Mouse (Mus musculus): ENCODE data around the gene Pard3b. TPM values are rescaled to one million over a fixed set of nuclear protein-coding genes. Genes with fewer than 3 reads are reported as not detected.

Pard3b gene
- polyA plus RNA-seq, 1 experiment from 2014 or later: 23.2 TPM

DNA sequence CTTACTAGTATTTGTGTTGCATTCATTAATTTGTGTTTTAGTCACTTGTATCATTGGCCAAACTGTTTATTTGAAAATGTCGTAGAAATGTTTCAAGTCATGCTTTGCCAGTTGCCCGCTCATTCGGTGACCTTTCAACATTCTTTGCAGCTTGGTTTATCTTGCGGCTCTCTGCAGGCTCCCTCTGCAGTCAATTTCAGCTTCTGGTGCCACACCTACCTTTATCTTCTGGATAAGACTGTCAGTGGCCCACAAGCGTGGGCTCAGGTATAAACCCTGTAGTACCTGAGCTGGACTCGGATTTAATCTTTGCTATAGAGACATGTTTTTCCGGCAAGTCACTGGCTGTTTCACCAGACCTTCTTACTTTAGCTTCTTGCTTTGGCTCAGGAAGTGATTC lies 456.3 kb downstream of the Pard3b start:
- Histone ChIP-seq H3K9me3 (replicated peaks) (no peaks in the 10 kb centered on the region), H3K27me3 (no peaks in the 10 kb centered on the region), H3K36me3 (no peaks in the 10 kb centered on the region), H3K4me1 (no peaks in the 10 kb centered on the region), H3K27ac (replicated peaks) (no peak overlapping the region), H3K9ac (no peak overlapping the region), H3K4me2 (replicated peaks) (no peak overlapping the region), H3K4me3 (replicated peaks) (no peak overlapping the region)
- 83% methylated on average over 7 of the region's 7 CpGs for WGBS
- no peak for ATAC-seq (ENCODE audit: insufficient number of reproducible peaks, low FRiP score, low TSS enrichment, low read depth)

DNA sequence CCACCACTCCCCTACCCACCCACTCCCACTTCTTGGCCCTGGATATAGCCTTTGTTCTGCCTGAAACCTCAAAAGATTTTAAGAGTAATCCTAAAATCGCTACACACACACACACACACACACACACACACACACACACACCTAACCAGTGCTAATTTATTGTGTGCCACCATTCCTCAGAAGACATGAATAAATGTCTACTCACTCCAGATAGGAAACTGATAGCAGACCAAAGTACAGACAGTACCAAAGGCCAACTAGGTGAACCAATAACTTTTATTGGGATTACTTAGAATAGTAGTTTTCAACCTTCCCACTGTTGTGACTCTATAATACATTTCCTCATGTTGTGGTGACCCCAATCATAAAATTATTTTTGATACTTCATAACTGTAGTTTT lies 483.8 kb downstream of the Pard3b start:
- no peak overlapping the region for H3K9ac ChIP-seq
- no peaks in the 10 kb centered on the region for H3K9me3 ChIP-seq (replicated peaks)
- H3K4me3 ChIP-seq (replicated peaks): no peak overlapping the region
- H3K27ac ChIP-seq (replicated peaks): no peak overlapping the region
- WGBS: 76% methylated on average over 1 of the region's 1 CpGs
- H3K4me2 ChIP-seq (replicated peaks): no peak overlapping the region
- ATAC-seq (ENCODE audit: insufficient number of reproducible peaks, low FRiP score, low TSS enrichment, low read depth): no peak
- no peaks in the 10 kb centered on the region for H3K27me3 ChIP-seq
- no peaks in the 10 kb centered on the region for H3K36me3 ChIP-seq
- H3K4me1 ChIP-seq: no peaks in the 10 kb centered on the region

DNA sequence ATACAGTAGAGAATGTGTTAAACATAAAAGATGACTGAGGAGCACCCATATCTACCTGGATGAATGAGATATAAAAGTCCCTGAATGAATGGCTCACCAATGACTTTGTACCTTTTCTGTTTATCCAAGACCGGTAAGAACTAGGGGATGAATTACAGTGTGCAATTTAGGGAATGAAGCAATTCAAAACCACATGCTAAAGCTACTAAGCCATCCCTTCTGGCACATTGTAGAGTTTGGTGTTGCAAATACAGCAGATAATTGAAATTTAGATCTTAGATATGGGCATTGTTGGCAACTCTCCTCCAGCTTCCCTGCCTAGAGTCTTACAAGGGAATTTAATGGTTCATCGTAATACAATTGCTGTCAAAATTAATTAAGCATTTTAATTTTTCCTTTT lies 490.6 kb downstream of the Pard3b start:
- Histone ChIP-seq H3K36me3 (no peaks in the 10 kb centered on the region), H3K9me3 (replicated peaks) (no peaks in the 10 kb centered on the region), H3K4me2 (replicated peaks) (no peak overlapping the region), H3K27ac (replicated peaks) (no peak overlapping the region), H3K27me3 (no peaks in the 10 kb centered on the region), H3K4me1 (no peaks in the 10 kb centered on the region), H3K9ac (no peak overlapping the region), H3K4me3 (replicated peaks) (no peak overlapping the region)
- no peak for ATAC-seq (ENCODE audit: insufficient number of reproducible peaks, low FRiP score, low TSS enrichment, low read depth)
- 78% methylated on average over 2 of the region's 2 CpGs for WGBS

DNA sequence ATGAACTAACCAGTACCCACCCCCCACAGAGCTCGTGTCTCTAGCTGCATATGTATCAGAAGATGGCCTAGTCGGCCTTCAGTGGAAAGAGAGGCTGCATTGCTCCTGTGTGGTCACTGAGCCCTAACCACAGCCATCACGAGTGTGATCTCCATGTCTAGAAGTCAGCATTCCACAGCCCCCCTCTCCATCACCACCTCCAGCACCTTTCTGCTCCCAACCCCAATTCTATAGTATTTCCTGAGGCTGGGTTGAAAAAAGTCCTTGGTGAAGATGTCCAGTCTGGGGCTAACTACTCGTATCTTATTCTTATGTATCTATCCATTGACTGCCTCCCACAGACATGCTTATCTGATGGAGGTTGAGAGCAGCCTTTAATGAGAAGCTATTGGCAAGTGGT lies 509.5 kb downstream of the Pard3b start:
- Histone ChIP-seq H3K4me3 (replicated peaks) (no peak overlapping the region), H3K4me1 (no peaks in the 10 kb centered on the region), H3K27me3 (no peaks in the 10 kb centered on the region), H3K9ac (no peak overlapping the region), H3K27ac (replicated peaks) (no peak overlapping the region), H3K9me3 (replicated peaks) (no peaks in the 10 kb centered on the region), H3K4me2 (replicated peaks) (no peak overlapping the region), H3K36me3 (no peaks in the 10 kb centered on the region)
- no peak for ATAC-seq (ENCODE audit: insufficient number of reproducible peaks, low FRiP score, low TSS enrichment, low read depth)
- WGBS: 85% methylated on average over 4 of the region's 4 CpGs

DNA sequence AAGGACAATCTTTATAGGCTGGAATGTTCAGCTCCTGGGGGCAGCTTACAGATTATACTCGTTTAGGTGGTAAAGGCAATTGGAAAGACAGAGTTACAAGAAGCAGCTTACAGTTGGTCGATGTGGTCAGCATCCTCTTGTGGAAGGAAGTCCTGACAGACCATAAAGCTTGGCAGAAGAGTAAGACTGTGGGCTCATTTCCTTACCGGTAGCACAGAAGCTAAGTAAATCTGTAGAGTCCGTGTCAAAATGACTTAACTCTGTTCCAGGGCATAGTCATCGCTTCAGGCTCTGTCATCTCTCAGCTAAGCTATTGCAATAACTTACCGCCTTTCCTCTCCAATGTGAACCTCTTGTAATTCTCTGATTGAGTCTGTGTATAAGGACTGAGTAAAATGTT lies 510.2 kb downstream of the Pard3b start:
- ATAC-seq (ENCODE audit: insufficient number of reproducible peaks, low FRiP score, low TSS enrichment, low read depth): no peak
- Histone ChIP-seq H3K9me3 (replicated peaks) (no peaks in the 10 kb centered on the region), H3K27me3 (no peaks in the 10 kb centered on the region), H3K4me1 (no peaks in the 10 kb centered on the region), H3K9ac (no peak overlapping the region), H3K36me3 (no peaks in the 10 kb centered on the region), H3K27ac (replicated peaks) (no peak overlapping the region), H3K4me2 (replicated peaks) (no peak overlapping the region), H3K4me3 (replicated peaks) (no peak overlapping the region)
- WGBS: 76% methylated on average over 6 of the region's 6 CpGs

DNA sequence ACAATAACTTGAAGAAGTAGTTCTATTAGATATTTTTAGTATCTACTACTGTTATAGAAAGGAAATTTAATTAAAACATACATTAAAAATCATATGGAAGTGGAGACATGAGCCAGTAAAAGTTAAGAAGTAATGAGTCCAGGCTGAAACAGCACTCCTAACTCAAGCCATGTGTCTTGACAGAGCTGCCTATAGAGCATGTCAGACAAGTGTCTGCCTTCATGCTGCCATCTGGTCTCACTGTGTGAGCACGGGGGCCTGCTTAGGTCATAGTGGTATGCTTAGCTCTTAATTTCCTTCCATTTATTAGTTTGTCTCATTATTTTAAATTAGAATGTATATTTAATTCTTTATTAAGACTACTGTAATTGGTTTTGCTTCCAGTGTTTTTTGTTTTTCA lies 517.3 kb downstream of the Pard3b start:
- Histone ChIP-seq H3K4me2 (replicated peaks) (no peak overlapping the region), H3K9me3 (replicated peaks) (no peaks in the 10 kb centered on the region), H3K4me1 (no peaks in the 10 kb centered on the region), H3K4me3 (replicated peaks) (no peak overlapping the region), H3K27ac (replicated peaks) (no peak overlapping the region), H3K36me3 (no peaks in the 10 kb centered on the region), H3K9ac (no peak overlapping the region), H3K27me3 (no peaks in the 10 kb centered on the region)
- ATAC-seq (ENCODE audit: insufficient number of reproducible peaks, low FRiP score, low TSS enrichment, low read depth): no peak
- 34% methylated on average over 1 of the region's 1 CpGs for WGBS

DNA sequence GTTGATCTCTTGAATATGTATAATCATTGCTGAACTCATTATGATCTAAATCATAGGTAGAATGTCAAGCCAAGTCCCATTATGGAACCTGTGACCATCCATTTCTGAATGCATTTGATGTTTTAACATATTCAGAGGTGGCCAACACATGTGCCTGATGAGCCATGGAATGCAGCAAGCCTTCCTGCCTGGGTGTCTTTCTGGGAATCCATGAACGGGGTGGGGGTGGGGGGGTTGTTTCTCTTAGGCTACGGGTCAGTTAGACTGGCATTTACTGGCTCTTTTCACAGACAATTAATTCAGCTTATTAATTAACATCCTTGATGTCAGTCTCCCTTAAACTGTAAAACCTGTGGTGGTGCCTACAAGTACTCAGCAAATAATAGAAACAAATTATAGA lies 521.0 kb downstream of the Pard3b start:
- 82% methylated on average over 2 of the region's 2 CpGs for WGBS
- Histone ChIP-seq H3K36me3 (no peaks in the 10 kb centered on the region), H3K4me2 (replicated peaks) (no peak overlapping the region), H3K27ac (replicated peaks) (no peak overlapping the region), H3K9me3 (replicated peaks) (no peaks in the 10 kb centered on the region), H3K4me3 (replicated peaks) (no peak overlapping the region), H3K4me1 (no peaks in the 10 kb centered on the region), H3K27me3 (no peaks in the 10 kb centered on the region), H3K9ac (no peak overlapping the region)
- no peak for ATAC-seq (ENCODE audit: insufficient number of reproducible peaks, low FRiP score, low TSS enrichment, low read depth)

DNA sequence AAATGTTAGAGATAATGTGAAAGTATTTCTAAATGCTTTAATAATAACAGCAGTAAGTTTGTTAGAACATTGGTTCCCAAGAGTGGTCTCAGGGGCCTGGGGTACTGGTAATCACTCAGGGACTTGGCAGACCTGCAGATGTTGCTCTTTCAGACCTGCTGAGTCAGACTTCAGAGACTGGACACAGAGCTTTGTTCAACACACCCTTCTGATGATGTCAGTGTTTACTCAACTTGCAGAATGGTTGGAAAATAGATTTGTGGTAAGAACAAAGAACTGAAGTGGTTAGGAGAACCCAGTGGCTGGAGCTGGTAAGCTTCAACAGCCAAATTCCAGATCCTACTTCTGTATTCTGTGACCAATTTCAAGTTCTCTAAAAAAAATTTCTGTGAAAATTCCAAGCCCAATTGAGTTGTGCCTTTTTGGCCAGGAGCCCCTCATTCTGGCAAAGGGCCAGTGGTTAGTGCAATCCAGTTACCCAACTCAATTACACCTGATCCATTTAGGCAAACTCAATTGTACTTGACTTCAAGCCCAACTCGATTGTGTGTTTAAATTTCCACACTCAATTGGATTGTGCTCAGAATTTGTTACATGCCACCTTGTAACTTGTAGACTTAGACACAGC lies 536.5 kb downstream of the Pard3b start:
- WGBS: 66% methylated on average over 1 of the region's 1 CpGs
- H3K4me2 ChIP-seq (replicated peaks): no peak overlapping the region
- H3K4me1 ChIP-seq: no peaks in the 10 kb centered on the region
- H3K27ac ChIP-seq (replicated peaks): no peak overlapping the region
- H3K9ac ChIP-seq: no peak overlapping the region
- H3K4me3 ChIP-seq (replicated peaks): no peak overlapping the region
- H3K36me3 ChIP-seq: no peaks in the 10 kb centered on the region
- no peaks in the 10 kb centered on the region for H3K27me3 ChIP-seq
- H3K9me3 ChIP-seq (replicated peaks): no peaks in the 10 kb centered on the region
- no peak for ATAC-seq (ENCODE audit: insufficient number of reproducible peaks, low FRiP score, low TSS enrichment, low read depth)

DNA sequence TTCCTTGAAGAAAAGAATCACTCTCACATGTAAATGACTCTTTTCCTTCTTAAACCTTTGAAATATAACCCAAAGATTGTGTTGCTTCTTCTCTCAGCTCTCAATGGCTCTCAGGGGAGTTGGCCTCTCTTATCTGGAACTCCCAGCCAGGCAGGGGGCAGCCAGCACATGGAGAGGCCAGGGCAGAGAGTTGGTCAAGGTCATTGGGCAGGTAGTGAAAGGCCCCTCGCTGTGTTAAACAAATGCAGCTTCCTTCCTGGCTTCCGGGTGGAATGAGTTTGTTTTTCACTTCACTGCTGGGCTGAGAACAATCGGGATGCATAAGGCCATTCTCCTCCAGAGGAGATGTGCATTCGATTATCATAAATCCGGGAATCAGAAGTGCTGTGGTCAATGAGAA lies 543.0 kb downstream of the Pard3b start:
- 28% methylated on average over 5 of the region's 5 CpGs for WGBS
- H3K9me3 ChIP-seq (replicated peaks): no peaks in the 10 kb centered on the region
- ATAC-seq (ENCODE audit: insufficient number of reproducible peaks, low FRiP score, low TSS enrichment, low read depth): no peak
- H3K4me2 ChIP-seq (replicated peaks): no peak overlapping the region
- no peak overlapping the region for H3K9ac ChIP-seq
- no peaks in the 10 kb centered on the region for H3K27me3 ChIP-seq
- no peak overlapping the region for H3K27ac ChIP-seq (replicated peaks)
- no peaks in the 10 kb centered on the region for H3K36me3 ChIP-seq
- no peaks in the 10 kb centered on the region for H3K4me1 ChIP-seq
- no peak overlapping the region for H3K4me3 ChIP-seq (replicated peaks)

DNA sequence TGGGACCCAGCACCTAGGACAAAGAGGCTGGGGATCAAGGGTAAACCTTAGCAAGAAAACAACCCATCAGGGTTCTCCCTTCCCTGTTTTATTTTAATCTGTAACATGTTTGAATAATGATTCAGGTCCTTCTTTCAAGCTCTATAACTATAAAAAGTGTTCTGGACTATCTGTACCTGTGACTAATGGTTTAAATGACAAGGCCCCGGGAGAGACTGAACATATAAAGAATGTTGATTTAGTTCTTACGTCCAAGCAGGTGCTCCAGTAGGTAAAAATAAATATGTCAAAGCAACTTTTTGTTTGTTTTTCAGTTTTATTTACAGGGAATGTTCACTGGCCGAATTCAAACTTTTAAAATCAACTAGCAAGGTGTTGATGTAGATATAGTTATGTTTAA lies 544.0 kb downstream of the Pard3b start:
- Histone ChIP-seq H3K9me3 (replicated peaks) (no peaks in the 10 kb centered on the region), H3K4me1 (no peaks in the 10 kb centered on the region), H3K9ac (no peak overlapping the region), H3K36me3 (no peaks in the 10 kb centered on the region), H3K4me3 (replicated peaks) (no peak overlapping the region), H3K4me2 (replicated peaks) (no peak overlapping the region), H3K27me3 (no peaks in the 10 kb centered on the region), H3K27ac (replicated peaks) (no peak overlapping the region)
- WGBS: 71% methylated on average over 3 of the region's 3 CpGs
- no peak for ATAC-seq (ENCODE audit: insufficient number of reproducible peaks, low FRiP score, low TSS enrichment, low read depth)

DNA sequence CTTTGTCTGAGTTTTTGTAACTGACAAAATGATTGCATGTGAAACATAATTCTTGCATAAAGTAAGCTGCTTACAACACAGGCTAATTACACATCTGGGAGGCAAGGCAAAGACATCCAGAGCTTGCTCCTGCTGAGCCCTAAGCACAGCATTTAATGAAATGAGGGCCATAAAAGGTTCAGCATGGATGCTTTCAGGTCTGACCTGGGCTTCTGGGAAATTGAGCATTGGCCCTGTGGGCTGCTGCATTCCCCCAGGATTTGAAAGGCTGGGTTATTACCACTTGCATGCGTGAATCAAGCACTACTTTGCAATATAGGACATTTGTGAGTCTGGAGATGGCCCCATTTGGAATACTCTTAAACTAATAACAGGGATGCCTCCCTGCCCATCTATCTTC lies 552.2 kb downstream of the Pard3b start:
- ATAC-seq (ENCODE audit: insufficient number of reproducible peaks, low FRiP score, low TSS enrichment, low read depth): no peak
- 50% methylated on average over 1 of the region's 1 CpGs for WGBS
- no peak overlapping the region for H3K27ac ChIP-seq (replicated peaks)
- no peaks in the 10 kb centered on the region for H3K4me1 ChIP-seq
- H3K9me3 ChIP-seq (replicated peaks): no peaks in the 10 kb centered on the region
- H3K27me3 ChIP-seq: no peaks in the 10 kb centered on the region
- no peak overlapping the region for H3K4me3 ChIP-seq (replicated peaks)
- H3K9ac ChIP-seq: no peak overlapping the region
- no peaks in the 10 kb centered on the region for H3K36me3 ChIP-seq
- no peak overlapping the region for H3K4me2 ChIP-seq (replicated peaks)

DNA sequence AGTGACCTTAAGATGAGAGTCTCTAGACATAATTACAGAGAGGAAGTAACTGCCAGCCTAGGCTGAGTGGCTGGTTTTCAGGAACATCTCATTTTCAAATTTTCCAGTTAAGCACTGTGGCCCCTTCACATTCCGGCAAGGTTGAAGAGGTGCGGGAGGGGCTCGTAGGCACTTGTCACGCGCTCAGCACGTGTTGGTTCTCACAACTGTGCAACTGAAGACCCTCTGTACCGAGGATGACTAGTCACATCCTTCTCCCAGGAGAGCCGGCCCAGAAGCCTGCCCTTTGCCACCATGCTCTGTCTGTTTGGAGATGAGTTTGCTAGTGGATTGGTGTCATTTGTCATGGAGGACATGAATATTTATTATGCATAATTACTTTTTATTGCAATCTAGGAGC lies 558.9 kb downstream of the Pard3b start:
- H3K4me2 ChIP-seq (replicated peaks): no peak overlapping the region
- H3K4me3 ChIP-seq (replicated peaks): no peak overlapping the region
- no peak overlapping the region for H3K9ac ChIP-seq
- H3K9me3 ChIP-seq (replicated peaks): no peaks in the 10 kb centered on the region
- 43% methylated on average over 8 of the region's 8 CpGs for WGBS
- no peaks in the 10 kb centered on the region for H3K4me1 ChIP-seq
- H3K36me3 ChIP-seq: no peaks in the 10 kb centered on the region
- H3K27me3 ChIP-seq: no peaks in the 10 kb centered on the region
- no peak for ATAC-seq (ENCODE audit: insufficient number of reproducible peaks, low FRiP score, low TSS enrichment, low read depth)
- H3K27ac ChIP-seq (replicated peaks): no peak overlapping the region
